Mouse (Mus musculus) heart, embryonic 16.5 days (tissue): ENCODE results near the gene Znrd1as. TPM values are rescaled to one million over a fixed set of nuclear protein-coding genes. Genes with fewer than 3 reads are reported as not detected.

Experiments
- ATAC-seq: fragments of 200-750 bp; cut with Nextera tagmentation; replicated peaks from 2 replicates; pipeline ENCODE4 v1.8.0; 2017; ENCODE audit warnings: moderate number of reproducible peaks; ENCODE audit not compliant: insufficient read depth, low FRiP score; ENCODE audit errors: extremely low read depth
- H3K27ac ChIP-seq: fragments of 300-500 bp; sonication (generic); 2 replicates; pipeline ENCODE4 v1.5.1; 2014; ENCODE audit warnings: mild to moderate bottlenecking, low read length, control low read depth, moderate library complexity
- H3K27me3 ChIP-seq: fragments of 300-500 bp; sonication (generic); 2 replicates; pipeline ENCODE4 v1.6.1; 2014; ENCODE audit warnings: low read length, mixed read lengths; ENCODE audit not compliant: control insufficient read depth, insufficient read depth
- H3K36me3 ChIP-seq: fragments of 300-500 bp; sonication (generic); 2 replicates; pipeline ENCODE4 v1.6.1; 2014; ENCODE audit not compliant: control insufficient read depth, insufficient read depth
- H3K4me1 ChIP-seq: fragments of 300-500 bp; sonication (generic); 2 replicates; pipeline ENCODE4 v1.6.1; 2014; ENCODE audit warnings: low read length, mixed read lengths; ENCODE audit not compliant: control insufficient read depth, insufficient read depth
- H3K4me2 ChIP-seq: fragments of 300-500 bp; sonication (generic); 2 replicates; pipeline ENCODE4 v1.6.1; 2014; ENCODE audit warnings: low read depth, mild to moderate bottlenecking, control low read depth, low read length
- H3K4me3 ChIP-seq: fragments of 300-500 bp; sonication (generic); 2 replicates; pipeline ENCODE4 v1.5.1; 2014; ENCODE audit warnings: mild to moderate bottlenecking, control low read depth, low read length
- H3K9ac ChIP-seq: fragments of 300-500 bp; sonication (generic); 2 replicates; pipeline ENCODE4 v1.6.1; 2014; ENCODE audit warnings: low read length, control low read depth
- H3K9me3 ChIP-seq: fragments of 300-500 bp; sonication (generic); replicated peaks from 2 replicates; pipeline ENCODE4 v1.6.1; 2016; ENCODE audit warnings: low read length; ENCODE audit not compliant: control insufficient read depth
- WGBS: fragments of 180-500 bp; shearing (Covaris S2); extraction: QIAGEN DNeasy Blood & Tissue Kit; methylation state at CpG from one replicate; pipeline ENCODE4 v1.1.7; 2014; 5-methylcytosine and 5-hydroxymethylcytosine counted together
- polyA plus RNA-seq: library from polyadenylated mRNA; unstranded; fragments of >200 nt; fragmentation: Nextera tagmentation; extraction: Ambion mirVana; gene quantifications from 2 replicates; pipeline ENCODE4 v1.2.1, GENCODE M21; 2015

The Znrd1as gene
- polyA plus RNA-seq, 1 experiment from 2014 or later: 9.3 TPM

DNA sequence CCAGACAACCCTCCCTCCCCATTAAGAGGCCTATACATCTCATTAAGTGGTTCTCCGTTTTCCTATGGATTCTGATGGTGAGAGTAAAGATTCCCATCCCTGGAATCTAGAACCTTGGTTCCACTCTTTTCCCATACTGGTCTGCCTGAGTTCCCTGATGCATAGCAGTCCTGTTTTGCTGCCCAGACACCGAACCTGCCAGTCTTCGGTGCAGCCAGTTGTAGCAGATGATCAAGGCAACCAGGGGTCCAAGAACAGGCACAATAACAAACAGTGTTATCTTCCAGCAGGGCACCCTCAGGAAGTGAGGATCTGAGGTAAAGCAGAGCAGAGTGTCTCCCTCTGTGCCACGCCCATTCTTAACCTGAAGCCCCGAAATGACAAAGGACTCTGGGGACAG, 53.7 kb downstream of the Znrd1as start:
- no peaks in the 10 kb centered on the region for H3K27me3 ChIP-seq
- no peak overlapping the region for H3K4me3 ChIP-seq
- H3K9me3 ChIP-seq: no peaks in the 10 kb centered on the region
- no peaks in the 10 kb centered on the region for H3K4me1 ChIP-seq
- no peak overlapping the region for H3K4me2 ChIP-seq
- no peak overlapping the region for H3K9ac ChIP-seq
- ATAC-seq: no peak
- no peak overlapping the region for H3K27ac ChIP-seq
- 51% methylated on average over 5 of the region's 5 CpGs for WGBS
- H3K36me3 ChIP-seq: peaks cover 15% of the 10 kb centered on the region

Other genes with a start within 250 kb of the Znrd1as start
- gene H2-M10.5, start 185.7 kb upstream of the Znrd1as start, polyA plus RNA-seq: not detected in 2 replicates
- gene H2-M10.6, start 146.4 kb upstream of the Znrd1as start, polyA plus RNA-seq: not detected in 2 replicates
- gene Trim26, start 121.5 kb upstream of the Znrd1as start, polyA plus RNA-seq: 23.5 and 23.7 TPM in 2 replicates
- 0.13 TPM in 1 of 2 replicates, not detected in the other for gene Trim15, start 91.4 kb upstream of the Znrd1as start, polyA plus RNA-seq
- gene Trim10, start 89.0 kb upstream of the Znrd1as start, polyA plus RNA-seq: 5.8 and 6.1 TPM in 2 replicates
- 0.11 TPM in 1 of 2 replicates, not detected in the other for gene Trim40, start 68.5 kb upstream of the Znrd1as start, polyA plus RNA-seq
- 0.13 TPM in 1 of 2 replicates, not detected in the other for gene Trim31, start 60.5 kb upstream of the Znrd1as start, polyA plus RNA-seq
- 0.22 and 0.40 TPM in 2 replicates for gene Rnf39, start 15.7 kb upstream of the Znrd1as start, polyA plus RNA-seq
- gene Ppp1r11, start 6.9 kb upstream of the Znrd1as start, polyA plus RNA-seq: 81.2 and 81.4 TPM in 2 replicates
- 41.6 and 43.7 TPM in 2 replicates for gene Znrd1, start within 50 bp of the Znrd1as start, polyA plus RNA-seq
- gene 2410137M14Rik, start 22.6 kb downstream of the Znrd1as start, polyA plus RNA-seq: not detected in 2 replicates
- gene H2-M5, start 30.9 kb downstream of the Znrd1as start, polyA plus RNA-seq: 0.30 and 0.37 TPM in 2 replicates
- gene Zfp57, start 42.6 kb downstream of the Znrd1as start, polyA plus RNA-seq: 30.3 and 31.9 TPM in 2 replicates
- gene Mog, start 64.8 kb downstream of the Znrd1as start, polyA plus RNA-seq: not detected in 2 replicates
- 3.7 and 4.1 TPM in 2 replicates for gene Gabbr1, start 87.4 kb downstream of the Znrd1as start, polyA plus RNA-seq
- not detected in 2 replicates for gene Olfr90, start 129.9 kb downstream of the Znrd1as start, polyA plus RNA-seq
- not detected in 2 replicates for gene Olfr91, start 139.7 kb downstream of the Znrd1as start, polyA plus RNA-seq
- gene Olfr92, start 161.5 kb downstream of the Znrd1as start, polyA plus RNA-seq: not detected in 2 replicates
- not detected in 2 replicates for gene Olfr93, start 202.9 kb downstream of the Znrd1as start, polyA plus RNA-seq
- gene Ubd, start 235.3 kb downstream of the Znrd1as start, polyA plus RNA-seq: 2.8 and 5.6 TPM in 2 replicates
- gene Olfr94, start 242.4 kb downstream of the Znrd1as start, polyA plus RNA-seq: not detected in 2 replicates